Mouse (Mus musculus) neural tube, embryonic 13.5 days (tissue): ENCODE measurements at regions not wholly inside any gene's neighbourhood (a gene's known extent, or its start where the extent isn't known, plus 50 kb on each side); places are given as distances from the start of the nearest gene placed in this dataset.

Experiments used
- ATAC-seq: fragments of 200-750 bp; cut with Nextera tagmentation; 2 replicates; pipeline ENCODE4 v1.8.0; 2017; ENCODE audit warnings: low read depth, mild to moderate bottlenecking, moderate TSS enrichment, moderate library complexity
- H3K27ac ChIP-seq: fragments of 300-500 bp; sonication (generic); replicated peaks from 2 replicates; pipeline ENCODE4 v1.5.1; 2015; ENCODE audit warnings: moderate library complexity, mild to moderate bottlenecking, inconsistent platforms
- H3K27me3 ChIP-seq: fragments of 300-500 bp; sonication (generic); 2 replicates; pipeline ENCODE4 v1.6.1; 2015; ENCODE audit warnings: mild to moderate bottlenecking, inconsistent platforms
- H3K36me3 ChIP-seq: fragments of 300-500 bp; sonication (generic); 2 replicates; pipeline ENCODE4 v1.6.1; 2015; ENCODE audit warnings: mild to moderate bottlenecking, inconsistent platforms
- H3K4me1 ChIP-seq: fragments of 300-500 bp; sonication (generic); replicated peaks from 2 replicates; pipeline ENCODE4 v1.6.1; 2015; ENCODE audit warnings: inconsistent platforms
- H3K4me2 ChIP-seq: fragments of 300-500 bp; sonication (generic); 2 replicates; pipeline ENCODE4 v1.6.1; 2015; ENCODE audit warnings: inconsistent platforms, mild to moderate bottlenecking, moderate library complexity
- H3K4me3 ChIP-seq: fragments of 300-500 bp; sonication (generic); 2 replicates; pipeline ENCODE4 v1.5.1; 2015; ENCODE audit warnings: mild to moderate bottlenecking, inconsistent platforms
- H3K9ac ChIP-seq: fragments of 300-500 bp; sonication (generic); 2 replicates; pipeline ENCODE4 v1.6.1; 2015; ENCODE audit warnings: moderate library complexity, mild to moderate bottlenecking, inconsistent platforms
- H3K9me3 ChIP-seq: fragments of 300-500 bp; sonication (generic); 2 replicates; pipeline ENCODE4 v1.6.1; 2016; ENCODE audit warnings: inconsistent platforms
- WGBS: fragments of 180-500 bp; shearing (Covaris S2); methylation state at CpG from one replicate; pipeline ENCODE4 v1.1.7; 2015; 5-methylcytosine and 5-hydroxymethylcytosine counted together

DNA sequence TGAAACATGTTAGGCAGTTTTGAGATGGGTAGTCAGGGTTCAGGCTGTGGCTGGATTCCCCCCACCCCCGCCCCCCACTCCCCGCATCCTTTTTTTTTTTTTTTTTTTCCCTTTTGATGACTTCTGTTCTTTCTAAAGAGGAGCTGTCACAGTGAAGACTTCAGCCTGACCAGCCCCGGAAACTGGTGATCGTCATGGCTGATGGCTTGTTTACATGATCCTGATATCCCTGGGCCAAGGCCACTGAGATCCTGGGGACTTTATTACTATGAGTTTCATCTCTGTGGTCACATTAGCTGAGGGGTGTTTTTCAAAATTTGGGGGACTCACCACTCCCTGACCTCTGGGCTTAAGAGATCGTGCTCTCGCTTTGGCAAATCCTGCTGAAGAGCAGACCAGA is 275.9 kb upstream of the Zfp507 start:
- Histone ChIP-seq H3K27ac (no peak overlapping the region), H3K36me3 (no peaks in the 10 kb centered on the region), H3K27me3 (no peaks in the 10 kb centered on the region), H3K9ac (no peak overlapping the region), H3K9me3 (no peaks in the 10 kb centered on the region), H3K4me1 (peaks cover 55% of the 10 kb centered on the region), H3K4me3 (no peak overlapping the region), H3K4me2 (no peak overlapping the region)
- no peak for ATAC-seq
- WGBS: 79% methylated on average over 6 of the region's 6 CpGs

DNA sequence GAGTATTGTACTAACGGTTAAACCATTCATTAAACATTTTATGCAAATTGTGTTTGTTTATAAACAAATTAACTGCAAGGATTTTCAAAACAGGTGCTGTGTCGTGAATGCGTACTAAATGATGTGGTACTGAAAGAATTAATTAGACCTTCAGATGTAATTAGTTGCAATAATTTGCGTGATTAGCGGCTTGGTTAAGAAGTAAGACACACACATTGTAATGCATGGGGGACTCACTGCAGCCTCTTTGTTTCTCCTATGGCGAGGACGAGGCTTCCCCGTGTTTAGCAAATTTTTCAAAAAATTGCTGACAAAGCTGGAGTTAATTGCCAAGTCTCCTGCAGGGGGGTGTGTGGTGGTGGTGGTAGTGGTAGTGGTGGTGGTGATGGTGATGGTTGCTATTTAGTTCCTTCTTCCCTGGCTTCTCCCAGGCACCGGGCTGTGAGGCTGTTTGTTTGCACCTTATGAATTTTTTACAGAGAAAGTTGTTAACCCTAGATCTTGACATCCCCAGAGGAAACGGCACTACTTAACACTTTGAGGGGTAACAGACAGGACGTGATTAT is 275.4 kb upstream of the Zfp507 start:
- Histone ChIP-seq H3K36me3 (no peaks in the 10 kb centered on the region), H3K27ac (no peak overlapping the region), H3K4me3 (no peak overlapping the region), H3K9me3 (no peaks in the 10 kb centered on the region), H3K27me3 (no peaks in the 10 kb centered on the region), H3K4me2 (no peak overlapping the region), H3K4me1 (peaks cover 60% of the 10 kb centered on the region), H3K9ac (no peak overlapping the region)
- ATAC-seq: no peak
- WGBS: 56% methylated on average over 11 of the region's 11 CpGs

DNA sequence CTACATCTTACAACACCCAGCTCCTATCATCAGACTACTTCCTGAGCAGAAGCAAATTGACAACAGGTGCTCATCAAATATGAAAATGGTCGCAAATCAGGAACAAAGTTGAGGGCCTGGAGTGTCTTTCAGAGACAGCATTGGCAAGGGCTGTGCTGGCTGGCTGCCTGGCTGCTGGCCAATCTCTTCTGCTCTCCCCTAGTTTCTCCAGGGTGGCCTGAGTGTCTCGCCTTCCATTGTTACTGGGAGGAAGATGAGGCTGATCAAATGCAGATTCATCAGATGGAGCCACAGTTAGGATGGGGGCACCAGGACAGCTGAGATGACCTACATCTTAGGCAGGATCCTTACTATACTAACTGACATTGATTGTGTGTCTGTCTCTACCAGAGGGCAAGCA is 274.5 kb upstream of the Zfp507 start:
- H3K4me2 ChIP-seq: no peak overlapping the region
- 71% methylated on average over 2 of the region's 2 CpGs for WGBS

DNA sequence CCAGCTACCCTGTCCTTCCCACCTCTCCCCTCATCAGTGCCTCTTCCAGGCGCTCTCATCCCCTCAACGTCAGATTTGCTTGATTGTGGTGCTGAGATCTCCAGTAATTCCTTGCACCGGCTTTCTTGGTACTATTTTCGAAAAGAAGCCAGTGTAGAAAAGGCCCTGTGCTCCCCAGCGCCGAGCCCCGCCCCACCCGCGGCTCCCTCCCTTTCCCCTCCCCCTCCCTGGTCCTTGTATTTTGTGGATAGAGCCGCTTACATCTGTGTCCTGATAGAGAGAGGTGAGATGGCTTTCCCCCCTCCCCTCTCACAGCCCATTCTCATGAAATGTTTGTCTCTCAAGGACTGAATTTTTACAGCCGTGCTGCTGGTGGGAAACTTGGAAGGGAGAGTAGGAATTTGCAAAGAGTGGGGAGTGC is 273.2 kb upstream of the Zfp507 start:
- no peak overlapping the region for H3K4me3 ChIP-seq
- 2% methylated on average over 11 of the region's 11 CpGs for WGBS
- H3K27me3 ChIP-seq: no peaks in the 10 kb centered on the region
- ATAC-seq: no peak
- H3K9me3 ChIP-seq: no peaks in the 10 kb centered on the region
- H3K4me2 ChIP-seq: peak overlapping the region; percentile 37
- H3K9ac ChIP-seq: peak overlapping the region; percentile 34; the same call in 1 of the 2 replicates
- H3K36me3 ChIP-seq: no peaks in the 10 kb centered on the region
- peak overlapping the region; percentile 38 for H3K27ac ChIP-seq
- peaks cover 77% of the 10 kb centered on the region for H3K4me1 ChIP-seq

More for the DNA sequence above, 274.5 kb upstream of the Zfp507 start:
- no peak overlapping the region for H3K4me3 ChIP-seq
- H3K4me1 ChIP-seq: peaks cover 67% of the 10 kb centered on the region
- H3K27me3 ChIP-seq: no peaks in the 10 kb centered on the region
- H3K27ac ChIP-seq: no peak overlapping the region
- H3K9ac ChIP-seq: no peak overlapping the region
- no peaks in the 10 kb centered on the region for H3K36me3 ChIP-seq
- no peak for ATAC-seq
- no peaks in the 10 kb centered on the region for H3K9me3 ChIP-seq

DNA sequence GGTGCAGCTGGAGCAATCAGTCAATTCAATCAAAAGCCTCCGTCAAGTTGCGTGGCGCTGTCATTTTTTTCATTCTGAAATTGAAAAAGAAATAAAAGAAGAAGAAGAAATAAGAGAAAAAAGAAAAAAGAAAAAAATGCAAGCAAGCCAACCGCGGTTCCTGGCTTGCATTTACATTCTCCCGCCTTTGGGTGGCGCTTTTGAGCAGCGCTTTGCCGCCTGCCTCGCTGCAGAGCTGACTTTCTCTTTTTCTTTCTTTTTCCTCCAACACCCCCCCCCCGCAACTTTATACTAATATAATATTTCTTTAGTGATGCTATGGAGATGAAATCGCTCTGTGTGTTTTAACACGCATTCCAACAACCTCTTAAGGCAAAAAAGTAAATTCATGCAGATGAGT is 269.0 kb upstream of the Zfp507 start:
- Histone ChIP-seq H3K4me1 (peaks cover 57% of the 10 kb centered on the region), H3K27me3 (no peaks in the 10 kb centered on the region; the same call in 1 of the 2 replicates), H3K27ac (no peak overlapping the region), H3K4me3 (peak overlapping the region; percentile 14; the same call in 1 of the 2 replicates), H3K36me3 (no peaks in the 10 kb centered on the region), H3K4me2 (peak overlapping the region; percentile 45), H3K9me3 (no peaks in the 10 kb centered on the region), H3K9ac (no peak overlapping the region; the same call in 1 of the 2 replicates)
- ATAC-seq: no peak
- WGBS: 6% methylated on average over 13 of the region's 13 CpGs

DNA sequence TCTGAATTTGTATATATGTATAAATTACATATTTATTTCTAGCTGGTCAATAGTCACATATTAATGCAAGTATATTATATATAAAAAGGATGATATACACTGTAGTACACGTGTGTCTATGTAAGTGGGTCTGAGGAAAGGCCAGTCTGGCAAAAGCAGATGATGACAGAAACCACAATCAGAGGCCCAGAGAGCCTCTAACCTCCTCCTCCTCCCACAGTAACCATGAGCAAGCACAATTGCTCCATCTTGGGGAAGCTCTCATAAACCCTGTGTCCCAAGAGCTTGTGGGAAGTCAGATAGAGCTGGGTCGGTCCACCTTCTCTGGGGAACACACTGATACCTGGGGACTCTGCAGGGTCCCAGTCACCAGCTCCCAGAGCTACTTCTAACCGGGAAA is 263.9 kb upstream of the Zfp507 start:
- Histone ChIP-seq H3K4me1 (peaks cover 21% of the 10 kb centered on the region), H3K9ac (no peak overlapping the region), H3K36me3 (no peaks in the 10 kb centered on the region), H3K9me3 (no peaks in the 10 kb centered on the region), H3K27me3 (no peaks in the 10 kb centered on the region; the same call in 1 of the 2 replicates), H3K4me3 (no peak overlapping the region), H3K27ac (no peak overlapping the region), H3K4me2 (no peak overlapping the region)
- no peak for ATAC-seq
- 68% methylated on average over 3 of the region's 3 CpGs for WGBS

DNA sequence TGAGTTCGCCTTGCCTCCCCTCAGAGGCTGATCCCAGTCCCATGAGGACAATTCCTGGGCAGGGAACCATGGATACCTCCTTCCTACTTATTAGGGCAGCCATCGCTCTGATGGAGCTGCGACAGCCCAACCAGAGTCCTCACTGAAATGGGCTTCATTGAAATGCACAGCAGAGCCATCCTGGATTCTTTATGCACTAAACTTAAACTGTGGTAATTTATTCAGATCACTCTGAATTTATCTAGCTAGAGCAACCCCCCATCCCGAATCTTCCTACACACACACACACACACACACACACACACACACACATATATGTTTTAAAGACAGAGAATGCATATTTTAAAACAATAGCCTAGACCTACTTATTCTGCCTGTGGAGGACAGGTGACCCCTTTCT is 258.9 kb upstream of the Zfp507 start:
- Histone ChIP-seq H3K9ac (no peak overlapping the region), H3K27me3 (no peaks in the 10 kb centered on the region), H3K9me3 (no peaks in the 10 kb centered on the region), H3K4me1 (peaks cover 12% of the 10 kb centered on the region), H3K36me3 (no peaks in the 10 kb centered on the region), H3K27ac (no peak overlapping the region), H3K4me2 (no peak overlapping the region), H3K4me3 (no peak overlapping the region)
- no peak for ATAC-seq
- 62% methylated on average over 4 of the region's 4 CpGs for WGBS

DNA sequence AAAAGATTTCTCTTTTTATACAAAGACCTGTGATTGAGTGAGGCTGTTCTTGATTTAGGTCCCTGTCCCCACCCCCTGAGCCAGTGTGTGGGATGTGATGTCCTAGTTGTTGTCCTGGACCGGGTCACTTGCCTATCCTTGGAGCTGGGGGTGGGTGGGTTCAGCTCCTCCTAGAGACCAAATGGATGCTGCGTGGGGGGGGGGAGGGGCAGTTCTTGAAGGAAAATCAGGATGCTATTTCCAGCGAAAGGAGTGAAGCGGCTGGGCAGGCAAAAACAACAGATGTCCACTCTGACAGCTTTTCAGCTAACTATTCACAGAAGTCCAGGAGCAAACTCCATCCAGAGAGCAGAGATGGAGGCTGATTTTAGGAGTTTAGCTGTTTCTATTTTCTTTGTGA is 257.6 kb upstream of the Zfp507 start:
- 80% methylated on average over 4 of the region's 4 CpGs for WGBS
- no peaks in the 10 kb centered on the region for H3K36me3 ChIP-seq
- ATAC-seq: no peak

DNA sequence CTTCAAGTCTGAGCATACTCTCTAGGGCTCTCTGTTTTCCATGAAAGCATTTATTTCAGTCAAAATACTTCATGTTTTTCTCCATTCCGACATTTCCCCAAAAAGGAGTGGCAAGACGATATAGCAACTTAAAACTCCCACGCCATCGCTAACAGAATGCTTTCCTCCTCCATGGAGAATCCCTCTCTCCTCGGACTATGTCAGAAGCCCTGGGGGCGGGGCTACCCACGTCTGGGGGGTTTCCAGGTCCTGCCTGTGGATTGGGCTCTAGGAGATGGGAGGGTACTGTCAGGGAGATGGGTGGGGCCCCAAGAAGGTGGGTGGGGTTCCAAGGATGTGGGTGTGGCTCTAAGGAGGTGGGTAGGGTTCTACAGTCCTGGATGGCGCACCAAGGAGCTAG is 243.2 kb upstream of the Zfp507 start:
- Histone ChIP-seq H3K9ac (no peak overlapping the region), H3K27me3 (no peaks in the 10 kb centered on the region), H3K4me1 (no peaks in the 10 kb centered on the region), H3K4me2 (no peak overlapping the region), H3K4me3 (no peak overlapping the region), H3K9me3 (no peaks in the 10 kb centered on the region), H3K36me3 (no peaks in the 10 kb centered on the region), H3K27ac (no peak overlapping the region)
- ATAC-seq: no peak
- 84% methylated on average over 8 of the region's 8 CpGs for WGBS

More for the DNA sequence above, 257.6 kb upstream of the Zfp507 start:
- Histone ChIP-seq H3K27me3 (no peaks in the 10 kb centered on the region), H3K4me1 (peaks cover 11% of the 10 kb centered on the region), H3K4me2 (no peak overlapping the region), H3K27ac (no peak overlapping the region), H3K9me3 (no peaks in the 10 kb centered on the region), H3K9ac (no peak overlapping the region), H3K4me3 (no peak overlapping the region)

DNA sequence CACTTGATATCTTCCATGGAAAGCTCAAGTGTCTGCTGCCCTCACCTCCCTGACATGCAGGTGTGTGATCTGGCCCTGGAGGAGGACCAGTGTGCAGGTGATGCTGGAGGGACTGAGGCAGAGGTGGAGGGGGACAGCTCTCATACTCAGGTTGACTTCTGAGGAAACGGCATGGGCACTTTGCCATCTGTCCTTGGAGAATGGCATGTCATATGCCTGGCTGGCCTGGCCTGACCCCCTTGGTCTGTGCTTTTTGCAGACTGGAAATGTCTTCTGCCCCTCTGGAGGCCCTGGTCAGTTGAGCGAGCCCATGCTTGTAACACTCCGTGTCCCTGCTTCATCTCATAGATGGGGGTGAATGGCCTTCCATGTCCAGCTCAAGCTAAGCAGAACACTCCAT is 229.1 kb upstream of the Zfp507 start:
- Histone ChIP-seq H3K36me3 (no peaks in the 10 kb centered on the region), H3K9ac (no peak overlapping the region), H3K27me3 (no peaks in the 10 kb centered on the region), H3K4me3 (no peak overlapping the region), H3K4me2 (no peak overlapping the region), H3K4me1 (no peaks in the 10 kb centered on the region), H3K9me3 (no peaks in the 10 kb centered on the region), H3K27ac (no peak overlapping the region)
- ATAC-seq: no peak
- WGBS: 95% methylated on average over 3 of the region's 3 CpGs

DNA sequence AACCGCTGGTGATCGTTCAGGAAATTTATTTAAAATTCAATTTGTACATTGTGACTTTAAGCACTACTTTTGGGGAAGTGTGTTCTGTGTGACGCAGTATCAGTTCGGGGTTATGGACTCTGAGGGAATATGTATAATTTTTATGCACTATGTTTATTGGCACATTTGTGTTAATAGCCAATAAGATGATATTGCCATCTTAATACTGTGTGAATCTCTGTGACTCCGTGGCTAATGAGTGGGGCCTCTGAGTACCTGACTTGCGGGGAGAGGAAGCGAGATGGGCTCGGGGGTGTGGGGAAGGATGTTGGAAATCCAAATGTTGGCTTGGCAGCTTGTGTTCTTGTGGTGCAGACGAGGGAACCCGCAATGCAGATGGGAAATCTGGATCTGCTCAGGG is 220.2 kb upstream of the Zfp507 start:
- Histone ChIP-seq H3K27me3 (no peaks in the 10 kb centered on the region), H3K4me1 (peaks cover 5% of the 10 kb centered on the region), H3K36me3 (no peaks in the 10 kb centered on the region), H3K4me2 (no peak overlapping the region), H3K9me3 (no peaks in the 10 kb centered on the region), H3K9ac (no peak overlapping the region), H3K27ac (peak overlapping the region; percentile 64), H3K4me3 (no peak overlapping the region)
- WGBS: 70% methylated on average over 10 of the region's 10 CpGs
- peak; percentile 67 for ATAC-seq

DNA sequence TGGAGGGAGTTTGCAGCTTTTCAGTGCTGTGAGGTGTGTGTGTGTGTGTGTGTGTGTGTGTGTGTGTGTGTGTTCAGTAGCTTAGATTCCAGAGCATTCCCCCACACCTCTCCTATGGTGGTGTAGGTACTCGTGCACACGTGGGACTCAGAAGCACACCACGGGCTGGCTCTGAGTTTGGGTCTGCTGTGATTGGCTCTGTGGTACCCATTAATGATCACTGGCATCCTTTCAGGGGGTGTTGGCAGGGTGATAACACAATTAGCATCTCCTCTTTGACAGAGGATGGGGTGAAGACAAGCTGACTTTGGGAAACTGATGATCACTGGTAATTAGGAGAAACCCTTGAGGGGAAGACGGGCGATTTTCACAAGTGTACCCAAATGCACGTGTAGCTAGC is 219.7 kb upstream of the Zfp507 start:
- no peaks in the 10 kb centered on the region for H3K36me3 ChIP-seq
- no peak overlapping the region for H3K27ac ChIP-seq
- no peaks in the 10 kb centered on the region for H3K9me3 ChIP-seq
- ATAC-seq: no peak
- H3K4me3 ChIP-seq: no peak overlapping the region
- WGBS: 84% methylated on average over 6 of the region's 6 CpGs
- no peaks in the 10 kb centered on the region for H3K27me3 ChIP-seq
- peaks cover 10% of the 10 kb centered on the region for H3K4me1 ChIP-seq
- H3K9ac ChIP-seq: no peak overlapping the region
- no peak overlapping the region for H3K4me2 ChIP-seq
